Mouse (Mus musculus) ES-CJ7 (cell line): Measurements from ENCODE around the gene Serpina9.

Source experiments
- DNase-seq: peaks from one replicate; pipeline ENCODE4 v3.0.0; 2011; ENCODE audit warnings: low read depth, low spot score

The Serpina9 gene

DNA sequence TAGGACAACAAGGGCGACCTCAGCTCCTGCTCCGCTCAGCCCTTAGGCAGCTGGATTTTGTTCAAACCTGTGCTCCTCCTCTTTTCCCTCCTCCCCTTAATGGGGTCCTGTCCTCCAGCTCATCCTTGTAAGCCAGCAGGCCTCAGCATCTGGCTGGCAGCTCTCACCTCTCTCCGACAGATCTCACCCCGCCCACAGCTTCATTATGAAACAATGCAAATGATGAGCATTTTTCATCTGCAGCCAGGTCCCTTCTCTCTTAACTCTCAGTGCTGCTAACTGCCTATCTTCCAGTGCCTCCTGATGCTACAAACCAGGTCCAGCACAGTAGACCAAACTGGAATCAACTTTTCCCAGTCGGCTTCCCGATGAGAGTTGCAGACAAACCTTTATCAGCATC lies at the start of gene Serpina9:
TSS of gene Serpina9 (minus strand) at position 136 of the 400 bp plus-strand sequence.
- no peak for DNase-seq

DNA sequence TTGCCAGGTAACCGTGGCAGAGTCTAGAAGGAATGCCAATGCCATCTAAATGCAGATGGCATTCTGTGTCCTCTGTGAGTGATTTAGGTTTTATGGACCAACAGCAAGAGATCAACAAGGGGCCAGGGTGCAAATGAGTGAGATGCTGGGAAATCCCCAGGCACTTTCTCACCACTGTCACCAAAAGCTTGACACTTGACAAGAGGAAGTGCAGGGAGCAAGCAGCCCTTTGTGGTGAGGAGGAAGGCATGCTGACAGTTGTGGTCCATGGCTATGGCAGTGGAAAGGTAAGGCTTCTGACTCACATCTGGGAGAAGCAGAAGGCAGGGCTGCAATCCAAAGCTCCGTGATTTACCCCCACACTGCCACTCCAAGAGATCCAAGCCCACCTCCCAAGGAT lies 48.3 kb upstream of the Serpina9 start:
- no peak for DNase-seq

- DNase-seq: no peak
Measured at GRCm38 (mm10) chr12:104060126-104060525, 46.6 kb upstream of the Serpina9 start.

DNA sequence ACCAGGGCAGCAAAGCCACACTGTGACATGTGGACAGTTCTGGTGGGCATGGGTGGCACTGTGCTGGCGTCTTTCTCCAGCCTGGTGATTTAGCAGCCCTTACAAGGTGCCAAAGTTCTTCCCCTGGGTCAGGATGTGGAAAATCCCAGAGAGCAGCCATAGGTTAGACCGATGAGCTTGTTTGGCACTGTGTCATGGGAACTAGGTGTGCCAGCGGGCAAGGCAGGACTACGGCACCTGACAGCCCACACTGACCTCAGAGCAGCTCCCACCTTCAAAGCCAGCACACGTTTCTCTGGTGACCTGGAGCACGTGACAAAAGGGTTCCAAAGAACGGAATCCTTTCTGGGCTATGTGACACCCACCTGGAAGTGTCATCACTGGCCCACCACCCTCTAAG lies 44.0 kb upstream of the Serpina9 start:
- DNase-seq: no peak

GRCm38 (mm10) chr12:104057050-104057449 lies 43.5 kb upstream of the Serpina9 start:
- no peak for DNase-seq

- DNase-seq: no peak
Measured at GRCm38 (mm10) chr12:104055755-104056154, 42.2 kb upstream of the Serpina9 start.

GRCm38 (mm10) chr12:104053995-104054394 lies 40.4 kb upstream of the Serpina9 start:
- no peak for DNase-seq

GRCm38 (mm10) chr12:104045713-104046112 lies 32.2 kb upstream of the Serpina9 start:
- no peak for DNase-seq

GRCm38 (mm10) chr12:104044343-104044742 lies 30.8 kb upstream of the Serpina9 start, which contains the start of gene Serpina12:
Gene Serpina12 (minus strand): TSS chr12:104044443.
- no peak for DNase-seq

DNA sequence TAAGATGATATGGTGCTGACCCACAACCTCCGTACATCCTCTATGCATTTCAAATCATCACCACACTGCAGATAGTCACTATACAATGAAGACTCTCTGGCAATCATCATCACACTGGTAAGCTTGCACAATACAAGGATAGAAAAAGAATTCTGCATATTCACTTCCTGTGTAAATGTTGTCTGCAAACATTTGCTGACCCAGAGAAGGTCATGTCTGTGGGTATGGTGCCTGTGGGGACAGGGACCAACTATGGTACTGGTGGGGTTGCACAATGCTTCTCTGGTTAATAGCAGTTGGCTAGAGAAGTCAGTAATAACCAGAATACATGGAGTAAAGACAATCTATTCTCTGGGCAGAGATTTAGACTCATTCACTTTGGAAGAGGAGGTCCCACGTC lies 29.2 kb upstream of the Serpina9 start:
- no peak for DNase-seq

DNA sequence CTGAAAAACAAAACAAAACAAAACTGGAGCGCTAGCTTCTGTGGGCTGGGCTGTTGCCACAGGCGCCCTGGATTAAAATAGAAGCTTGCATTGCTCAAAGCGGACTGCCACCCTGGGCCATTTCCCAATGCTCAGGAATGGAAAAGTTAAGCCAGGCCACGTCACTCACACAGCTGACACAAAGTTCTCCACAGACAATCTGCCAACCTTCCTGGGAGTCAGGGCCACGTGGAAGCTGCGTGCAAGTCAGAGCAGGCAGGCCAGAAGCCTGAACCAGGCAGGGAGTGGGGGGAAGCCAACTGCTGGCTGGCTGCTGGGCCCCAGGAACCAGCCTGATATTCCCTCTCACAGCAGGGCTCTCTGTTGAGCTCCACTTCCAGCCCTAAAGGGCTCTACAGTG lies 27.8 kb upstream of the Serpina9 start:
- DNase-seq: no peak

DNA sequence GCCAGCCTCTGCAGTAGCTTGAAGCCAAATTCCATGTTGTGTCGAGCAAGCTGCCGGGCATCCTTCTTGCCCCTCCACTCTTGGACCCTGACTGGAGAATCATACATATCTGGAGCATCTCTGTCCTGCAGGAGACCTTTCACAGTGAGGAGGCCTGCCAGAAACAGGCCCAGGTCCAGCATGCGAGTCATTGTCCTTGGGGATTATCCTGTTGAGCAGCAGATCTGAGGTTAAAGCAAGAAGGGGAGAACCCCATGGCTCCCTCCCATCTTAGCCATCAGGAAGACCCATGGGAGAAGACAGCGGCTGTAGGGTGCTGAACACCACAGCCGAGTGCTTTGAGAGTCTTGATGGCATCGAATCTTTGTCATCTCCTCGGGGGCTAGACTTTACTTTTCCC lies 24.6 kb upstream of the Serpina9 start:
- no peak for DNase-seq

DNA sequence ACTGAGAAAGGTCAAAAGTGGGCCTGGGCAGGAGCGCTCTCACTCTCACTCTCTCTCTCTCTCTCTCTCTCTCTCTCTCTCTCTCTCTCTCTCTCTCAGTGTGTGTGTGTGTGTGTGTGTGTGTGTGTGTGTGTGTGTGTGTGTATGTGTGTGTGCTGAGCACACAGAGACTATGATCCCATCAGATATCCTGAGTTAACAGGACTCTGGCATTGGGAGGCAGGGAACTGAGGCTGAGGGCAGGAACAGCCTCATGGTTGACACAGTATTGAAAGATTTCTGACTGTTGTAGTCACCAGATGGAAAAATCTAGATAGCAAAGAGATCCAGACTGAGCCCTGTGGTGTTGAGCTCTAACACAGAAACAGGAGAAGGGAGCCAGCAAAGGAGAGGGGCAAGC lies 20.2 kb upstream of the Serpina9 start:
- no peak for DNase-seq

- peak; percentile 23 for DNase-seq
Measured at GRCm38 (mm10) chr12:104029986-104030385, 16.4 kb upstream of the Serpina9 start.

- no peak for DNase-seq
Measured at GRCm38 (mm10) chr12:104015280-104015679, 1.7 kb upstream of the Serpina9 start.

DNA sequence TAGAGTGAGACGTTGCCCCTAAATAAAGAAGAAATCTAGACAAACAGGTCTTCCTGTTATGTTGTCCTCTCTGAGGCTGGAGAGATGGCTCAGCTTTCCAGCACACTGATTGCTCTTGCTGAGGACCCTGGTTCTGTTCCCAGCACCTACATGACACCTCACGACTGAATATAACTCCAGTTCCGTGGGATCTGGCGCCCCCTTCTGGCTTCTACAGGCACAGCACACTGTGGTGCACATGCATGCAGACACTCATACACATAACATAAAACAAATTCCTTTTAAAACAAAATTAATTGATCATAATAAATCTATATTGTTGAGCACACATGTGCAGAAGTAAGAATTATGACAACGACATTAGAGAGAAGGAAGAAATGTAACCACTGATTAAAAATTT lies 8.9 kb downstream of the Serpina9 start:
- DNase-seq: no peak

DNA sequence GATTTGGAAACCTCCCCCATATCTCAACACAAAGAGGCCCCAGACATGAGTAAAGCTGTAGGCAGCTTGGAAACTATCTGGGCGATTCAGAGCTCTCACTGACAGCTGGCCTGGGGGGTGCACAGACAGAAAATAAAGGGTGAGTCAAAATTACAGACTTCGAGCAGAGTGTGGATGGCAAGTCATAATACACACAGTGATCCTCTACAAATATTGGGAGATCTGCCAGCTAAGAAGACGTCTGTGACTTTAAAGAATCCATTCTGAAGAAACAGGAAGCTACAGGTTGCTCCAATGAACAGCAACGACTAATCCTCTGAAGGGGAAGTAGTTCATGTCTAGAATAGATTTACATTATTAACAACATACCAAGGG lies 10.3 kb downstream of the Serpina9 start:
- no peak for DNase-seq

DNA sequence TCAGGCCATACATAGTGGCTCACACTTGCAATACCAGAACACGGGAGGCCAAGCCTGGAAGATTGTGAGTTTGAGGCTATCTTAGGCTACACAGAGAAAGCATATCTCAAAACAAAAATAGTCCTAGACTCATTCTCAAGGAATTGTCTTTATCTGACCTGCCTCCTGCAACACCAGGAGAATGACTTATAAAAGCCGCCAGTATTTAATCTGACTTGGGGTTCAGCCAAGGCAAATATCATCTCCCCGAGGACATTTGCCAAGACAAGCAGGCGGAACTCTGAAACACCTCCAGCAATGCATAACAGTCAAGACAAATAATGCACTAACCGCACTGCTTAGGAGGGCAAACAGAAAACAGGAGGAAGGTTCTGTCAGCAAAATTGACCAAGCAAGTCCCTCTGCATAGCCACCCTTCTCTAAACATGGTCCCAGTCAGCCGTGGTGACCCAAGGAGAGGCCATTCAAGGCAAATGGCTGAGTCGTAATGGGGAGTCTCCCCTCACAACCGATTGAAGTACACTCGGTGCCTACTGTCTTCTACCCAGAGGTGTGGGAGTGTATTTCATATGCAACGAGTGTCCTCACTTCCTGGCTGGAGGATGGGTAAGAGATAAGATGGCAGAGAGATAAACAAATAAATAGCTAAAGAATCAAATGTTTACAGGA lies 10.9 kb downstream of the Serpina9 start:
- DNase-seq: no peak

DNA sequence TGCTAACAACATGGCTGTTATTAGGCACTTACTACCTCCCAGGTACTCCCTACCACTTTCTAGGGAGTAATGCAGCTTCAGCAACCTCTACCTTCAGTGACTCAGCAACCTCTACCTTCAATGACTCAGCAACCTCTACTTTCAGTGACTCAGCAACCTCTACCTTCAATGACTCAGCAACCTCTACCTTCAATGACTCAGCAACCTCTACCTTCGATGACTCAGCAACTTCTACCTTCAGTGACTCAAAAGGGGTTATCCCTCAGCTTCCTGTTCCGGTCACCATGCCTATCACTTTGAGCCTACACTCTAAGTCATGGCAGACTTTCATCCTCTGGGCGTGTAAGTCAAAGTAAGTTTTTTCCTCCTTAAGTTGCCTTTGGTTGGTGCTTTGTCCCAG lies 13.0 kb downstream of the Serpina9 start:
- peak; percentile 10 for DNase-seq

- DNase-seq: no peak
Measured at GRCm38 (mm10) chr12:103999611-104000010, 13.9 kb downstream of the Serpina9 start.

GRCm38 (mm10) chr12:103996513-103996912 lies 17.0 kb downstream of the Serpina9 start:
- DNase-seq: no peak

DNA sequence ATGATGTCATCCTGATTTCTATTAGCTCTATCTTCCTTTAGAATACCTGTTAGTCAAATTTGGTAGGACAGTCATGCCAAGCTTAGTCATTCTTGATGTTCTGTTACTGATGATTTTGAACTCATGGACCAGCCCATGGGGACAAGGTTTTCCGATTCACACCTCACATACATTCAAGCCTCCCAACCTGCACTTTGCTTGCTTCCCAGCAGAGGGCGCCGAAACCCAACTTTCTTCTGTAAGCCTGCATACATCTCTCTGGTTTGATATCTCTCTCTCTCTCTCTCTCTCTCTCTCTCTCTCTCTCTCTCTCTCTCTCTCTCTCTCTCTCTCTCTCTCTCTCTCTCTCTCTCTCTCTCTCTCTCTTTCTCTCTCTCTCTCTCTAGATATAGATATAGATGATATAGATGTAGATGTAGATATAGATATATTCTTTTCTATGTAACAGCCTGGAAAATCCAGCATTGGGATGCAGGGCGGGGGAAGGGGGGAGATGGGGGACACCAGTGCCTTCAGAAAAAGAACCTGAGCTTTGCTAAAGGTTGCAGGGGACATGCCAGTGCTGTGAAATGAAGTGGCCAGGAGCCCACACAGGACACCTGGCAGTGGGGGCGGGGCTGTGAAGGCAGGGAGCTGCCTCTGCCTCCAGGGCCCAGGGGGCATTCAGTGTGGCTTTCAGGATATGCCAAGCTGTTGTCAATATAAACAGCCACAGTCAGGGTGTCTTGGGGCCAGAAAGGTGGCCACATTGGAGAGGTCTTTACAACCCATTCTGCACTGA lies 18.1 kb downstream of the Serpina9 start:
- DNase-seq: peak; percentile 38

DNA sequence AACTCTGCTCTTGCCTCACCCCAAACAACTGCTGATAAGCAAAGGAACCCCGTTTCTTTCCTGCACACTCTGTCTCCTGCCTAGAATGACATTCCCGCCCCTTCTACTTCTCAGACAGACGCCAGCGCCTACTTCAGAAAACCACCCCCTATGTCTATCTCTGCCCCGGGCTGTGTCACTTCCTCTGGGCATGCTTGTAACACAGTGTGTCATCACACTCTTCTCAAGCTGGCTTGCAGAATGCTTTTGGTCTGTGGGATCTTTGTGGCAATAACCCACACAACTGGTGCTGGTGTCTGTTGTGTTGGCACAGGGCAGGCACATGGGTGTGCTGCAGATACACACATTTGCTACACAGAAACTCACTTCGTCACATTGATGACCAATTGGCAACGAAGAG lies 20.6 kb downstream of the Serpina9 start:
- DNase-seq: no peak
